Mouse (Mus musculus): ENCODE measurements around the gene 3110040M04Rik. TPM values are rescaled to one million over a fixed set of nuclear protein-coding genes. Genes with fewer than 3 reads are reported as not detected.

3110040M04Rik gene
- not detected for total RNA-seq (2023)

DNA sequence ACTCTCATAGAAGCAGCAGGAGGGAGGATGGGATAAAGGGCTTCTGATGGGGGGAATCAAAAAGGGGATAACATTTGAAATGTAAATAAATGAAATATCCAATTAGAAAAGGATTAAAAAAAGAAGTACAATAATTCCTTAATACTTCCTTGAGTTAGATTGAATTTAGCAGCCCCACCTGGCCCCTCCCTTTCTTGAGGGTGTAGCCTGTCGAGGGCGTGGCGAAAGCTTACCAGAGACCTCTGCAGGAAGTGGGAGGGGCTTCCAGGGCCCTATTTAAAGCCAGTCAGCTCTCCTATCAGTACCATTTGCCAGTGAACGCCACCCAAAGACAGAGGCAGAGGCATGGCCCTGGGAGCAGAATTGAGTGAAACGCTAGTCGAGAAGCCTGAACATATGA lies at the start of gene 3110040M04Rik:
TSS of gene 3110040M04Rik (plus strand) at position 304 of the 400 bp plus-strand sequence.

DNA sequence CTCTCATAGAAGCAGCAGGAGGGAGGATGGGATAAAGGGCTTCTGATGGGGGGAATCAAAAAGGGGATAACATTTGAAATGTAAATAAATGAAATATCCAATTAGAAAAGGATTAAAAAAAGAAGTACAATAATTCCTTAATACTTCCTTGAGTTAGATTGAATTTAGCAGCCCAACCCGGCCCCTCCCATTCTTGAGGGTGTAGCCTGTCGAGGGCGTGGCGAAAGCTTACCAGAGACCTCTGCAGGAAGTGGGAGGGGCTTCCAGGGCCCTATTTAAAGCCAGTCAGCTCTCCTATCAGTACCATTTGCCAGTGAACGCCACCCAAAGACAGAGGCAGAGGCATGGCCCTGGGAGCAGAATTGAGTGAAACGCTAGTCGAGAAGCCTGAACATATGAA lies 21.7 kb upstream of the 3110040M04Rik start, which contains the start of gene Gm47985:
TSS of gene Gm47985 (plus strand) at position 272 of the 400 bp plus-strand sequence.

DNA sequence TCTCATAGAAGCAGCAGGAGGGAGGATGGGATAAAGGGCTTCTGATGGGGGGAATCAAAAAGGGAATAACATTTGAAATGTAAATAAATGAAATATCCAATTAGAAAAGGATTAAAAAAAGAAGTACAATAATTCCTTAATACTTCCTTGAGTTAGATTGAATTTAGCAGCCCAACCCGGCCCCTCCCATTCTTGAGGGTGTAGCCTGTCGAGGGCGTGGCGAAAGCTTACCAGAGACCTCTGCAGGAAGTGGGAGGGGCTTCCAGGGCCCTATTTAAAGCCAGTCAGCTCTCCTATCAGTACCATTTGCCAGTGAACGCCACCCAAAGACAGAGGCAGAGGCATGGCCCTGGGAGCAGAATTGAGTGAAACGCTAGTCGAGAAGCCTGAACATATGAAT lies 11.8 kb upstream of the 3110040M04Rik start, which contains the start of gene Gm8947:
TSS of gene Gm8947 (plus strand) at position 302 of the 400 bp plus-strand sequence.

DNA sequence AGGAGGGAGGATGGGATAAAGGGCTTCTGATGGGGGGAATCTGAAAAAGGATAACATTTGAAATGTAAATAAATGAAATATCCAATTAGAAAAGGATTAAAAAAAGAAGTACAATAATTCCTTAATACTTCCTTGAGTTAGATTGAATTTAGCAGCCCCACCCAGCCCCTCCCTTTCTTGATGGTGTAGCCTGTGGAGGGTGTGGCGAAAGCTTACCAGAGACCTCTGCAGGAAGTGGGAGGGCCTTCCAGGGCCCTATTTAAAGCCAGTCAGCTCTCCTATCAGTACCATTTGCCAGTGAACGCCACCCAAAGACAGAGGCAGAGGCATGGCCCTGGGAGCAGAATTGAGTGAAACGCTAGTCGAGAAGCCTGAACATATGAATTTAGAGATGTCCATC lies 5.8 kb upstream of the 3110040M04Rik start, which contains the start of gene Gm47995:
TSS of gene Gm47995 (plus strand) at position 329 of the 400 bp plus-strand sequence.

DNA sequence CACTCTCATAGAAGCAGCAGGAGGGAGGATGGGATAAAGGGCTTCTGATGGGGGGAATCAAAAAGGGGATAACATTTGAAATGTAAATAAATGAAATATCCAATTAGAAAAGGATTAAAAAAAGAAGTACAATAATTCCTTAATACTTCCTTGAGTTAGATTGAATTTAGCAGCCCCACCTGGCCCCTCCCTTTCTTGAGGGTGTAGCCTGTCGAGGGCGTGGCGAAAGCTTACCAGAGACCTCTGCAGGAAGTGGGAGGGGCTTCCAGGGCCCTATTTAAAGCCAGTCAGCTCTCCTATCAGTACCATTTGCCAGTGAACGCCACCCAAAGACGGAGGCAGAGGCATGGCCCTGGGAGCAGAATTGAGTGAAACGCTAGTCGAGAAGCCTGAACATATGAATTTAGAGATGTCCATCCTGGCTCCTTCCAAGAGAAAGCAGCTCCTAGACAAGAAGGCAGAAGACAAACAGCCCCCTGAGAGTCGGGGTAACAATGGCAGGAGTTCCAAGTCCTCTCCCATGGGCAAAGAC lies 6.0 kb downstream of the 3110040M04Rik start, which contains the start of gene Gm47996:
TSS of gene Gm47996 (plus strand) at position 308 of the 532 bp plus-strand sequence.

Other genes with a start within 250 kb of the 3110040M04Rik start
- under 1 TPM in 1 of 2 experiments, not detected in 1; 0.06 TPM for gene Hmcn1, start 210.7 kb upstream of the 3110040M04Rik start, total RNA-seq (2023)
- gene Gm47985, start 21.6 kb upstream of the 3110040M04Rik start, total RNA-seq (2023), result not detected
- not detected for gene Gm8947, start 11.7 kb upstream of the 3110040M04Rik start, total RNA-seq (2023)
- not detected for gene Gm47995, start 5.7 kb upstream of the 3110040M04Rik start, total RNA-seq (2023)
- not detected for gene Gm47996, start 6.0 kb downstream of the 3110040M04Rik start, total RNA-seq (2023)
- gene Ivns1abp, start 140.4 kb downstream of the 3110040M04Rik start, total RNA-seq (2023), result 100 to 1,000 TPM; 203 to 204 TPM
- gene Swt1, start 224.3 kb downstream of the 3110040M04Rik start, total RNA-seq (2023), result 10 to 100 TPM; 42.7 to 49.1 TPM
- 10 to 100 TPM; 32.3 to 40.0 TPM for gene Trmt1l, start 224.4 kb downstream of the 3110040M04Rik start, total RNA-seq (2023)

Data from T-cell, adult 66 days (primary cell).